Mouse (Mus musculus) lung, postnatal 0 days (tissue): Measurements from ENCODE around the gene Gnb3.

ENCODE experiments used
- CTCF ChIP-seq: IDR thresholded peaks from 2 replicates; pipeline ENCODE4 v1.5.1; 2016; ENCODE audit warnings: antibody characterized with exemption, mild to moderate bottlenecking
- EP300 ChIP-seq: IDR thresholded peaks from 2 replicates; pipeline ENCODE4 v1.6.1; 2016; ENCODE audit warnings: antibody characterized with exemption, mild to moderate bottlenecking, control low read depth

DNA sequence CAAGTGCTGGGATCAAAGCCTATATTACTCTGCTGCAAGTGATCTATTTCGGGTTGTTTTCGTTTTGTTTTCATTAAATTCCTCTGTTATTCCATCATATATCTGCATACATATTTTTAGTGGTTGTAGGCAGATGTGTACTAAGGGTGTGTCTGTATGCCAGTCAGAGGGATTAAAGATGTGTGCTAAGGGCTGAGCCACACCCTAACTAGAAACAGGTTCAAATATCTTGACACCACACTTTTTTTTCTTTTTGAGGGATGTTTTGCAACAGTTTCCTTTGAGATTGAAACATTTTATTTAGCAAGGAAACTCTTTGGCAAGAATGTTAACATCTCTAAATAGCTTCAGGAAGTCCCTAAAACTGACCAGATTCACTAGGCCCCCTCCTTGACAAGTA, 43.9 kb downstream of the Gnb3 start:
- TF ChIP-seq CTCF (no peak), EP300 (no peak)
